ENCODE assay signal across 17 mouse cellular contexts in genomic region chr3:110105982-110106381, GRCm38 (mm10). TPM values are rescaled to one million over a fixed set of nuclear protein-coding genes. Genes with fewer than 3 reads are reported as not detected.
DNase-seq lines count a peak whose midpoint lies in the region; ATAC-seq and TF ChIP-seq lines count a peak whose summit lies in the region.
"Had no signal": no experiment of that assay in that cellular context is flagged by ENCODE, and none has a peak within 500 bp of the region (broad histone marks: within the 10 kb centered on the region; RNA-seq: fewer than 3 reads in every experiment).

No protein-coding gene starts in this region.

- peak; percentile 13 for DNase-seq in forebrain, embryonic 14.5 days (ENCODE audit: low spot score)
- no peak for DNase-seq in layer of hippocampus, adult 2 months (ENCODE audit: low spot score in 2 of 2)
- no peak for DNase-seq in layer of hippocampus, adult 8-10 months (ENCODE audit: low spot score in 2 of 2)
- DNase-seq in R1 (ENCODE audit: low read depth, low spot score), result peak; percentile 21
- DNase-seq in cerebellum, postnatal 14 days, result peak; percentile 7 to 29
- no peak for DNase-seq in heart, adult 8-10 months (ENCODE audit: low spot score)
- no peak for DNase-seq in hindbrain, embryonic 11.5 days (ENCODE audit: low spot score)
- DNase-seq: adrenal gland, postnatal 10 days; gastrocnemius, postnatal 10 days; heart, postnatal 14 days; layer of hippocampus, adult 9-11 months; liver, postnatal 0 days had no signal

- TF ChIP-seq CTCF in layer of hippocampus, adult 2 months (conservative IDR thresholded peaks at IDR 0.05), result peak; percentile 68

- H3K4me3 ChIP-seq in forebrain, embryonic 14.5 days (ENCODE audit: low read depth, low read length), result no peak overlapping the region
- H3K4me3 ChIP-seq in forebrain, embryonic 12.5 days (replicated peaks), result no peak overlapping the region
- H3K4me3 ChIP-seq in layer of hippocampus, adult 2 months, result no peak overlapping the region
- H3K4me3 ChIP-seq in hindbrain, embryonic 11.5 days (ENCODE audit: low read depth, low read length), result no peak overlapping the region
- H3K4me3 ChIP-seq: limb, embryonic 12.5 days; midbrain, embryonic 10.5 days; neural tube, embryonic 12.5 days had no signal

- 40% methylated on average over 2 of the region's 2 CpGs for WGBS in forebrain, embryonic 14.5 days
- WGBS in forebrain, embryonic 12.5 days, result 31% methylated on average over 2 of the region's 2 CpGs
- WGBS in hindbrain, embryonic 11.5 days, result 45% methylated on average over 2 of the region's 2 CpGs

- H3K4me2 ChIP-seq in forebrain, embryonic 14.5 days (ENCODE audit: low read length), result no peak overlapping the region
- H3K4me2 ChIP-seq in forebrain, embryonic 12.5 days, result no peak overlapping the region
- H3K4me2 ChIP-seq in hindbrain, embryonic 11.5 days (replicated peaks; ENCODE audit: low read depth, low read length), result no peak overlapping the region
- H3K4me2 ChIP-seq: limb, embryonic 12.5 days; neural tube, embryonic 12.5 days had no signal

- no peaks in the 10 kb centered on the region for H3K9me3 ChIP-seq in forebrain, embryonic 14.5 days (replicated peaks; ENCODE audit: control insufficient read depth, low read length)
- H3K9me3 ChIP-seq in forebrain, embryonic 12.5 days, result no peaks in the 10 kb centered on the region
- H3K9me3 ChIP-seq in hindbrain, embryonic 11.5 days (ENCODE audit: control insufficient read depth, low read length), result no peaks in the 10 kb centered on the region
- H3K9me3 ChIP-seq: limb, embryonic 12.5 days; midbrain, embryonic 10.5 days; neural tube, embryonic 12.5 days had no signal

- H3K4me1 ChIP-seq in forebrain, embryonic 14.5 days (ENCODE audit: control insufficient read depth, insufficient read depth, low read length), result no peaks in the 10 kb centered on the region
- no peaks in the 10 kb centered on the region for H3K4me1 ChIP-seq in forebrain, embryonic 12.5 days
- H3K4me1 ChIP-seq in hindbrain, embryonic 11.5 days (replicated peaks; ENCODE audit: control insufficient read depth, insufficient read depth, low read length), result no peaks in the 10 kb centered on the region
- H3K4me1 ChIP-seq: limb, embryonic 12.5 days; midbrain, embryonic 10.5 days; neural tube, embryonic 12.5 days had no signal

- no peaks in the 10 kb centered on the region for H3K27me3 ChIP-seq in forebrain, embryonic 14.5 days (replicated peaks; ENCODE audit: control insufficient read depth, insufficient read depth, low read length)
- no peaks in the 10 kb centered on the region for H3K27me3 ChIP-seq in forebrain, embryonic 12.5 days
- no peaks in the 10 kb centered on the region for H3K27me3 ChIP-seq in hindbrain, embryonic 11.5 days (ENCODE audit: control insufficient read depth, insufficient read depth, low read length)
- H3K27me3 ChIP-seq: limb, embryonic 12.5 days; neural tube, embryonic 12.5 days had no signal

- H3K27ac ChIP-seq in forebrain, embryonic 14.5 days (ENCODE audit: low read depth, low read length), result no peak overlapping the region
- no peak overlapping the region for H3K27ac ChIP-seq in forebrain, embryonic 12.5 days
- H3K27ac ChIP-seq in layer of hippocampus, adult 2 months, result no peak overlapping the region
- H3K27ac ChIP-seq in hindbrain, embryonic 11.5 days (ENCODE audit: low read depth, low read length), result no peak overlapping the region
- H3K27ac ChIP-seq: limb, embryonic 12.5 days; midbrain, embryonic 10.5 days; neural tube, embryonic 12.5 days had no signal

- ATAC-seq in forebrain, embryonic 14.5 days, result no peak
- ATAC-seq in forebrain, embryonic 12.5 days (ENCODE audit: low FRiP score), result no peak
- no peak for ATAC-seq in hindbrain, embryonic 11.5 days (ENCODE audit: low FRiP score)
- ATAC-seq: intestine, embryonic 16.5 days; liver, postnatal 0 days had no signal

- no peaks in the 10 kb centered on the region for H3K36me3 ChIP-seq in forebrain, embryonic 14.5 days (ENCODE audit: control insufficient read depth, insufficient read depth, low read length)
- H3K36me3 ChIP-seq in forebrain, embryonic 12.5 days (replicated peaks), result no peaks in the 10 kb centered on the region
- no peaks in the 10 kb centered on the region for H3K36me3 ChIP-seq in hindbrain, embryonic 11.5 days (ENCODE audit: control insufficient read depth, insufficient read depth, low read length)
- H3K36me3 ChIP-seq: limb, embryonic 12.5 days; midbrain, embryonic 10.5 days; neural tube, embryonic 12.5 days had no signal

- H3K9ac ChIP-seq in forebrain, embryonic 14.5 days (ENCODE audit: low read length), result no peak overlapping the region
- no peak overlapping the region for H3K9ac ChIP-seq in forebrain, embryonic 12.5 days
- no peak overlapping the region for H3K9ac ChIP-seq in hindbrain, embryonic 11.5 days (ENCODE audit: low read depth, low read length)
- H3K9ac ChIP-seq: limb, embryonic 12.5 days; liver, postnatal 0 days; neural tube, embryonic 12.5 days had no signal

RNA-seq across cellular contexts. Expression of gene Ntng1, which starts 37.8 kb away (rescaled TPM):
- polyA plus RNA-seq in forebrain, embryonic 14.5 days (2014; fragmentation: Nextera tagmentation; extraction: Ambion mirVana), result 12.2 and 17.4 TPM in 2 replicates
- polyA plus RNA-seq in forebrain, embryonic 12.5 days (2016; fragmentation: Nextera tagmentation; extraction: Ambion mirVana), result 5.0 and 5.2 TPM in 2 replicates
- total RNA-seq in layer of hippocampus, adult 2 months (2021), result 10 to 100 TPM; 35.8 to 39.8 TPM
- total RNA-seq in layer of hippocampus, adult 8-10 months (2022), result 10 to 100 TPM; 37.3 to 48.3 (median 41.2) TPM
- total RNA-seq in heart, adult 8-10 months (2022), result under 1 TPM in 2 of 4 experiments, not detected in 2; 0.16 to 0.37 TPM
- polyA plus RNA-seq in hindbrain, embryonic 11.5 days (2014; fragmentation: Nextera tagmentation; extraction: Ambion mirVana), result 3.8 and 7.1 TPM in 2 replicates
- polyA plus RNA-seq: liver, postnatal 0 days had no signal

Comparison
In these comparisons a context has a peak if more than half of its experiments do, and no peak if none do; other contexts are left out.
1. DNase-seq: peak in forebrain, embryonic 14.5 days (single experiment), R1 (single experiment) and cerebellum, postnatal 14 days (2 of 2); none in layer of hippocampus, adult 2 months (0 of 2), layer of hippocampus, adult 8-10 months (0 of 2), heart, adult 8-10 months (single experiment) and hindbrain, embryonic 11.5 days (single experiment).
2. RNA of gene Ntng1, which starts 37.8 kb away (total RNA-seq): 37.3 to 48.3 TPM in layer of hippocampus, adult 8-10 months and 35.8 to 39.8 TPM in layer of hippocampus, adult 2 months; 0.16 to 0.37 TPM in heart, adult 8-10 months; every median in the first group is over 10 times any median in the second.